Comparison of ENCODE assay signal across 15 mouse cellular contexts in genomic region chr12:108260950-108261349, GRCm38 (mm10). TPM values are rescaled to one million over a fixed set of nuclear protein-coding genes. Genes with fewer than 3 reads are reported as not detected.
"Had no signal": no experiment of that assay in that cellular context is flagged by ENCODE, and none has a peak within 500 bp of the region (broad histone marks: within the 10 kb centered on the region; RNA-seq: fewer than 3 reads in every experiment).

No protein-coding gene starts in this region.

- H3K27ac ChIP-seq: layer of hippocampus, adult 2 months; limb, embryonic 13.5 days; liver, embryonic 14.5 days; midbrain, embryonic 13.5 days; neural tube, embryonic 15.5 days had no signal

- H3K36me3 ChIP-seq: limb, embryonic 13.5 days; midbrain, embryonic 13.5 days; neural tube, embryonic 15.5 days had no signal

- H3K9me3 ChIP-seq: limb, embryonic 13.5 days; midbrain, embryonic 13.5 days; neural tube, embryonic 15.5 days had no signal

- H3K27me3 ChIP-seq: limb, embryonic 13.5 days; midbrain, embryonic 13.5 days; neural tube, embryonic 15.5 days had no signal

- H3K9ac ChIP-seq: limb, embryonic 13.5 days; liver, embryonic 14.5 days; midbrain, embryonic 13.5 days; neural tube, embryonic 15.5 days had no signal

- H3K4me2 ChIP-seq: limb, embryonic 13.5 days; midbrain, embryonic 13.5 days; neural tube, embryonic 15.5 days had no signal

- ATAC-seq: midbrain, embryonic 13.5 days had no signal

- DNase-seq: kidney, postnatal 10 days; kidney, postnatal 4 days; left cerebral cortex, postnatal 4 days; lung, adult 18-20 months; right cerebral cortex, postnatal 4 days; spleen, adult 18-20 months; thymus, adult 18-20 months; thymus, postnatal 14 days had no signal

- H3K4me3 ChIP-seq: layer of hippocampus, adult 2 months; limb, embryonic 13.5 days; midbrain, embryonic 13.5 days; myocyte; neural tube, embryonic 15.5 days had no signal

RNA-seq across cellular contexts. Expression of gene Hhipl1, which starts 45.1 kb away (rescaled TPM):
- total RNA-seq: megakaryocyte-erythroid progenitor cell, adult 5-6 weeks had no signal
